Mouse (Mus musculus): ENCODE data around the gene Col25a1. TPM values are rescaled to one million over a fixed set of nuclear protein-coding genes. Genes with fewer than 3 reads are reported as not detected.

The Col25a1 gene
- polyA plus RNA-seq, 1 experiment, result 2.8 TPM

- Histone ChIP-seq H3K4me3 (no peak overlapping the region), H3K79me2 (ENCODE audit: control insufficient read depth, insufficient read depth) (no peaks in the 10 kb centered on the region), H3K27me3 (ENCODE audit: control insufficient read depth, insufficient read depth, insufficient read length) (no peaks in the 10 kb centered on the region), H3K36me3 (ENCODE audit: control insufficient read depth, insufficient read depth) (no peaks in the 10 kb centered on the region), H3K4me2 (ENCODE audit: low read depth) (no peak overlapping the region), H3ac (ENCODE audit: control insufficient read depth, insufficient read length) (no peak overlapping the region)
- TF ChIP-seq POLR2A (IDR thresholded peaks at IDR 0.05; ENCODE audit: insufficient read length, low read depth) (no peak), TCF12 (IDR thresholded peaks at IDR 0.05; ENCODE audit: insufficient read depth, poor library complexity, severe bottlenecking) (no peak), USF1 (IDR thresholded peaks at IDR 0.05; ENCODE audit: low read depth) (no peak), SRF (IDR thresholded peaks at IDR 0.05; ENCODE audit: control insufficient read depth, insufficient read length, low read depth) (no peak), POLR2AphosphoS2 (IDR thresholded peaks at IDR 0.05; ENCODE audit: insufficient read length, low read depth) (no peak), CEBPB (IDR thresholded peaks at IDR 0.05; ENCODE audit: insufficient read depth, poor library complexity, severe bottlenecking) (no peak), MYOD1 (IDR thresholded peaks at IDR 0.05; ENCODE audit: control insufficient read depth in 1 of 3, insufficient read length in 2 of 3, low read depth in 2 of 3) (no peak)
Measured at GRCm38 (mm10) chr3:130381691-130382090, 250.4 kb downstream of the Col25a1 start.

DNA sequence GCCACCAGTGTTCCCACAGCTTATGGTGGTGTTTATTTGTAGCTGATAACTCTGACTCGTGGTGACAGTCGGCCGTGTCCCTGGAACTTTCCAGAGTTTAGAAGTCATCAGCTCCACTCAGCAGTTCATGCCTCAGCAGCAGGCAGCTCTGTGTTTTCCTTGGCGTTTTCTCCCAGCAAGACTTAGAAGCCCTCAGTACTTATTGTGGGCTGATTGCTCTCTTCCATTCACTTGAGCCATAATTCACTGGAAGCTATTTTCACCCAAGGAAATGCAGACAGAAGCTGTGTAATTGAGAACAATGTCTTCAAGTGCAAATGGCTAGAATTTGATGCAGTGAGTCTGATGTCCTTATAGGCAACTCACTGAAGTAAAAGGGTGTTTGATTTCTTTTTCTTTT lies 254.6 kb downstream of the Col25a1 start:
- Histone ChIP-seq H3K36me3 (ENCODE audit: control insufficient read depth, insufficient read depth) (no peaks in the 10 kb centered on the region), H3K27me3 (ENCODE audit: control insufficient read depth, insufficient read depth, insufficient read length) (no peaks in the 10 kb centered on the region), H3K4me2 (ENCODE audit: low read depth) (no peak overlapping the region), H3ac (ENCODE audit: control insufficient read depth, insufficient read length) (no peak overlapping the region), H3K4me3 (no peak overlapping the region), H3K79me2 (ENCODE audit: control insufficient read depth, insufficient read depth) (no peaks in the 10 kb centered on the region)
- no peak for TF ChIP-seq USF1 (IDR thresholded peaks at IDR 0.05; ENCODE audit: low read depth)
- TF ChIP-seq E2F4 (IDR thresholded peaks at IDR 0.05; ENCODE audit: insufficient read depth), result no peak
- no peak for TF ChIP-seq MYOD1 (IDR thresholded peaks at IDR 0.05; ENCODE audit: control insufficient read depth in 1 of 3, insufficient read length in 2 of 3, low read depth in 2 of 3)
- TF ChIP-seq POLR2AphosphoS2 (IDR thresholded peaks at IDR 0.05; ENCODE audit: insufficient read length, low read depth), result no peak
- TF ChIP-seq POLR2A (IDR thresholded peaks at IDR 0.05; ENCODE audit: insufficient read length, low read depth), result no peak
- no peak for TF ChIP-seq TCF12 (IDR thresholded peaks at IDR 0.05; ENCODE audit: insufficient read depth, poor library complexity, severe bottlenecking)
- TF ChIP-seq MYOG (IDR thresholded peaks at IDR 0.05; ENCODE audit: control insufficient read depth in 1 of 3, insufficient read depth in 1 of 3, insufficient read length in 2 of 3, low read depth in 2 of 3), result no peak
- no peak for TF ChIP-seq REST (IDR thresholded peaks at IDR 0.05; ENCODE audit: insufficient read depth, insufficient read length)
- no peak for TF ChIP-seq TCF3 (IDR thresholded peaks at IDR 0.05; ENCODE audit: insufficient read length, low read depth)
- no peak for TF ChIP-seq MAX (IDR thresholded peaks at IDR 0.05; ENCODE audit: low read depth)
- TF ChIP-seq SRF (IDR thresholded peaks at IDR 0.05; ENCODE audit: control insufficient read depth, insufficient read length, low read depth), result no peak
- no peak for TF ChIP-seq CEBPB (IDR thresholded peaks at IDR 0.05; ENCODE audit: insufficient read depth, poor library complexity, severe bottlenecking)

GRCm38 (mm10) chr3:130387156-130387555 lies 255.9 kb downstream of the Col25a1 start:
- H3ac ChIP-seq (ENCODE audit: control insufficient read depth, insufficient read length), result no peak overlapping the region
- no peak overlapping the region for H3K4me2 ChIP-seq (ENCODE audit: low read depth)
- H3K36me3 ChIP-seq (ENCODE audit: control insufficient read depth, insufficient read depth), result no peaks in the 10 kb centered on the region
- no peak overlapping the region for H3K4me3 ChIP-seq
- H3K79me2 ChIP-seq (ENCODE audit: control insufficient read depth, insufficient read depth), result no peaks in the 10 kb centered on the region
- H3K27me3 ChIP-seq (ENCODE audit: control insufficient read depth, insufficient read depth, insufficient read length), result no peaks in the 10 kb centered on the region
- TF ChIP-seq CEBPB (IDR thresholded peaks at IDR 0.05; ENCODE audit: insufficient read depth, poor library complexity, severe bottlenecking) (no peak), SRF (IDR thresholded peaks at IDR 0.05; ENCODE audit: control insufficient read depth, insufficient read length, low read depth) (no peak), USF1 (IDR thresholded peaks at IDR 0.05; ENCODE audit: low read depth) (no peak), MAX (IDR thresholded peaks at IDR 0.05; ENCODE audit: low read depth) (no peak), MYOG (IDR thresholded peaks at IDR 0.05; ENCODE audit: control insufficient read depth in 1 of 3, insufficient read depth in 1 of 3, insufficient read length in 2 of 3, low read depth in 2 of 3) (no peak), TCF3 (IDR thresholded peaks at IDR 0.05; ENCODE audit: insufficient read length, low read depth) (no peak), REST (IDR thresholded peaks at IDR 0.05; ENCODE audit: insufficient read depth, insufficient read length) (no peak), MYOD1 (IDR thresholded peaks at IDR 0.05; ENCODE audit: control insufficient read depth in 1 of 3, insufficient read length in 2 of 3, low read depth in 2 of 3) (no peak)

DNA sequence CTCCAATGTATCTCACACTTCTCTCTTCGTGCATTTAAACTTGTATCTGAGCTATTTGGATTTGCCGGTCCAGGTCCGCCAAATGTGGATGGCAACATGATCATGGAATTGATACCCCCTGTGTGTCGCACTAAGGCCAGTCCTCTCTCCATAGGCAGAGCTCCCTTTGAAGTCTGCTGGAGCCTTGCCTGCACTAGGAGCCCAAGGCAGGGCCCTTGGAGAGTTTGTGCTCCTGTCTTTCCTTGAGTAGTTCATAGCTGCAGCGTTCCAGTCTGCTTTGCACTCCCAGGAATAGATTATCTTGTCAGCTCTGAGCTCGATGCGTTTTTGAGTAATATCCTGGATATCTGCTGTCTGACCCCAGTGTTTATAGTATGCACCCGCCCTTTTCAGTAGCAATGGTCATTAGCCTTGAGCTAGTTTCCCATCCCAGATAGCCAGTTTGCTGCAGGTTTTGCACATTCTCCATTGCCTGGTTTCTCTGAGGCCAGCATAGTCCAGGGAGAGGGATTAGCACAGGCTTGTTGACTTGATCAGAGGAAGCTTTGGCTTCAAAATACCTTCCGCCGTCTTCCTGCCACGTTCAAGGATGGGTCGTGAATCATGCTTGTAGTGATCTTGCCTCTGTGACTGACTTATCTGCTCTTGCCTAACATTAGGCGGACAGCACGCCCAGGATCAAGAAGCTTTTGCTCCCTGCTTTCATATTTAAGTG lies 258.1 kb downstream of the Col25a1 start:
- H3K79me2 ChIP-seq (ENCODE audit: control insufficient read depth, insufficient read depth), result no peaks in the 10 kb centered on the region
- TF ChIP-seq MAX (IDR thresholded peaks at IDR 0.05; ENCODE audit: low read depth) (no peak), E2F4 (IDR thresholded peaks at IDR 0.05; ENCODE audit: insufficient read depth) (no peak), CEBPB (IDR thresholded peaks at IDR 0.05; ENCODE audit: insufficient read depth, poor library complexity, severe bottlenecking) (no peak), TCF3 (IDR thresholded peaks at IDR 0.05; ENCODE audit: insufficient read length, low read depth) (no peak), MYOG (IDR thresholded peaks at IDR 0.05; ENCODE audit: control insufficient read depth in 1 of 3, insufficient read depth in 1 of 3, insufficient read length in 2 of 3, low read depth in 2 of 3) (no peak), POLR2AphosphoS2 (IDR thresholded peaks at IDR 0.05; ENCODE audit: insufficient read length, low read depth) (no peak), USF1 (IDR thresholded peaks at IDR 0.05; ENCODE audit: low read depth) (no peak), MYOD1 (IDR thresholded peaks at IDR 0.05; ENCODE audit: control insufficient read depth in 1 of 3, insufficient read length in 2 of 3, low read depth in 2 of 3) (no peak), TCF12 (IDR thresholded peaks at IDR 0.05; ENCODE audit: insufficient read depth, poor library complexity, severe bottlenecking) (no peak), POLR2A (IDR thresholded peaks at IDR 0.05; ENCODE audit: insufficient read length, low read depth) (no peak), SRF (IDR thresholded peaks at IDR 0.05; ENCODE audit: control insufficient read depth, insufficient read length, low read depth) (no peak), REST (IDR thresholded peaks at IDR 0.05; ENCODE audit: insufficient read depth, insufficient read length) (no peak)
- H3K4me2 ChIP-seq (ENCODE audit: low read depth), result no peak overlapping the region
- no peaks in the 10 kb centered on the region for H3K36me3 ChIP-seq (ENCODE audit: control insufficient read depth, insufficient read depth)
- H3ac ChIP-seq (ENCODE audit: control insufficient read depth, insufficient read length), result no peak overlapping the region
- H3K4me3 ChIP-seq, result no peak overlapping the region
- no peaks in the 10 kb centered on the region for H3K27me3 ChIP-seq (ENCODE audit: control insufficient read depth, insufficient read depth, insufficient read length)
